Mouse (Mus musculus): ENCODE results near the gene Maco1.
A peak's percentile ranks its signal among the peaks of the same experiment; 100 is the strongest.
"Not testable (repeated sequence)": the region's sequence is repeated elsewhere in the genome, so short reads cannot be mapped to it uniquely, and the experiment has no call there.

Gene Maco1

GRCm38 (mm10) chr4:134813406-134814228, 39.5 kb downstream of the Maco1 start:
- DNase-seq (ENCODE audit: low read depth, low spot score), result no peak

- DNase-seq (ENCODE audit: low read depth, low spot score), result no peak
Observed at GRCm38 (mm10) chr4:134804765-134805164, 48.4 kb downstream of the Maco1 start.

GRCm38 (mm10) chr4:134802765-134803164, 50.4 kb downstream of the Maco1 start:
- DNase-seq (ENCODE audit: low read depth, low spot score), result no peak

- no peak for DNase-seq (ENCODE audit: low read depth, low spot score)
Observed at GRCm38 (mm10) chr4:134802155-134802554, 51.0 kb downstream of the Maco1 start.

- no peak for DNase-seq (ENCODE audit: low read depth, low spot score)
Observed at GRCm38 (mm10) chr4:134800693-134801092, 52.5 kb downstream of the Maco1 start.

GRCm38 (mm10) chr4:134800098-134800497, 53.0 kb downstream of the Maco1 start:
- no peak for DNase-seq (ENCODE audit: low read depth, low spot score)

GRCm38 (mm10) chr4:134799272-134799671, 53.9 kb downstream of the Maco1 start:
- peak; percentile 52 for DNase-seq (ENCODE audit: low read depth, low spot score)

GRCm38 (mm10) chr4:134798861-134799260, 54.3 kb downstream of the Maco1 start:
- no peak for DNase-seq (ENCODE audit: low read depth, low spot score)

- DNase-seq (ENCODE audit: low read depth, low spot score), result no peak
Observed at GRCm38 (mm10) chr4:134797621-134798020, 55.5 kb downstream of the Maco1 start.

GRCm38 (mm10) chr4:134796581-134797361, 56.4 kb downstream of the Maco1 start:
- no peak for DNase-seq (ENCODE audit: low read depth, low spot score)

- no peak for DNase-seq (ENCODE audit: low read depth, low spot score)
Observed at GRCm38 (mm10) chr4:134795819-134796485, 57.2 kb downstream of the Maco1 start.

- DNase-seq (ENCODE audit: low read depth, low spot score), result not testable (repeated sequence)
Observed at GRCm38 (mm10) chr4:134794959-134795358, 58.2 kb downstream of the Maco1 start.

- DNase-seq (ENCODE audit: low read depth, low spot score), result peak; percentile 29
Observed at GRCm38 (mm10) chr4:134793213-134793956, 59.8 kb downstream of the Maco1 start.

GRCm38 (mm10) chr4:134791731-134792130, 61.4 kb downstream of the Maco1 start:
- no peak for DNase-seq (ENCODE audit: low read depth, low spot score)

- no peak for DNase-seq (ENCODE audit: low read depth, low spot score)
Observed at GRCm38 (mm10) chr4:134786946-134787345, 66.2 kb downstream of the Maco1 start.

- no peak for DNase-seq (ENCODE audit: low read depth, low spot score)
Observed at GRCm38 (mm10) chr4:134784701-134785100, 68.4 kb downstream of the Maco1 start.

GRCm38 (mm10) chr4:134779136-134779934, 73.8 kb downstream of the Maco1 start:
- DNase-seq (ENCODE audit: low read depth, low spot score), result no peak

GRCm38 (mm10) chr4:134776246-134776645, 76.9 kb downstream of the Maco1 start:
- DNase-seq (ENCODE audit: low read depth, low spot score), result no peak

GRCm38 (mm10) chr4:134775234-134775944, 77.8 kb downstream of the Maco1 start:
- no peak for DNase-seq (ENCODE audit: low read depth, low spot score)

GRCm38 (mm10) chr4:134774126-134774525, 79.0 kb downstream of the Maco1 start:
- no peak for DNase-seq (ENCODE audit: low read depth, low spot score)

All from retina, adult 2 months (tissue).